Comparison of ENCODE assay signal across 23 mouse cellular contexts in the genomic region with DNA sequence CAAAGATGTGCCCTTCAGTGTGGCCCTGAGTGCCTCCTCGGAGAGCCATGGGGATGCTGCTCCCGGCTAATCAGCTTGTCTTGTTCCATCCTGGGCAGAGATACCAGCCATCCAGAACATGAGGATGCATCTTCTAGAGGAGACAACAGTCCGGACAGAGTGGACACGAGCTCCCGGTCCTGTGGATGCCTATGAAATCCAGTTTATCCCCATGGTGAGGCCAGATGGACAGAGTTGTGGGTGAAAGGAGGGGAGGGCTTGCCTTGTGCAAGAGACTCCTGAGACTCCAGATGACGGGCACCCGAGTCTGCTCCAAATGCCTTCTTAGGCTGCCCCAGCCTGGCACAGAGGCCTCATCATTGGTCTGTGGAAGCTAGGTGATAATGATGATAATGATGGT. TPM values are rescaled to one million over a fixed set of nuclear protein-coding genes. Genes with fewer than 3 reads are reported as not detected.
A peak's percentile ranks its signal among the peaks of the same experiment; 100 is the strongest.
DNase-seq lines count a peak whose midpoint lies in the region; ATAC-seq and TF ChIP-seq lines count a peak whose summit lies in the region.
"Had no signal": no experiment of that assay in that cellular context is flagged by ENCODE, and none has a peak within 500 bp of the region (broad histone marks: within the 10 kb centered on the region; RNA-seq: fewer than 3 reads in every experiment).

No protein-coding gene starts in this region.

- no peaks in the 10 kb centered on the region for H3K9me3 ChIP-seq in forebrain, embryonic 11.5 days (ENCODE audit: control insufficient read depth, low read length)
- H3K9me3 ChIP-seq in forebrain, postnatal 0 days (ENCODE audit: low read length) = no peaks in the 10 kb centered on the region
- no peaks in the 10 kb centered on the region for H3K9me3 ChIP-seq in midbrain, embryonic 11.5 days (ENCODE audit: control insufficient read depth, low read length)
- H3K9me3 ChIP-seq in midbrain, embryonic 10.5 days (replicated peaks) = no peaks in the 10 kb centered on the region

- H3K4me1 ChIP-seq in forebrain, embryonic 11.5 days (replicated peaks; ENCODE audit: control insufficient read depth, insufficient read depth, low read length) = peaks cover 9% of the 10 kb centered on the region
- peaks cover 4% of the 10 kb centered on the region; the same call in 1 of the 2 replicates for H3K4me1 ChIP-seq in forebrain, postnatal 0 days (ENCODE audit: insufficient read depth)
- peaks cover 10% of the 10 kb centered on the region for H3K4me1 ChIP-seq in midbrain, embryonic 11.5 days (ENCODE audit: control insufficient read depth, insufficient read depth, low read length)
- H3K4me1 ChIP-seq in midbrain, embryonic 10.5 days = peaks cover 19% of the 10 kb centered on the region

- H3K4me2 ChIP-seq in forebrain, embryonic 11.5 days (ENCODE audit: low read depth, low read length, severe bottlenecking) = no peak overlapping the region
- no peak overlapping the region for H3K4me2 ChIP-seq in forebrain, postnatal 0 days (ENCODE audit: low read depth)
- H3K4me2 ChIP-seq in midbrain, embryonic 11.5 days = no peak overlapping the region

- no peak for ATAC-seq in forebrain, embryonic 11.5 days (replicated peaks; ENCODE audit: low FRiP score)
- no peak for ATAC-seq in forebrain, postnatal 0 days
- no peak for ATAC-seq in midbrain, embryonic 11.5 days (ENCODE audit: low FRiP score)
- ATAC-seq: activated CD4-positive, CD25-positive, alpha-beta regulatory T cell, adult 4 months; CD4-positive, CD25-positive, alpha-beta regulatory T cell, adult 4 months; Patski had no signal

- no peak overlapping the region for H3K27ac ChIP-seq in forebrain, embryonic 11.5 days (ENCODE audit: low read depth, low read length)
- H3K27ac ChIP-seq in forebrain, postnatal 0 days (ENCODE audit: low read depth, low read length) = no peak overlapping the region
- H3K27ac ChIP-seq in midbrain, embryonic 11.5 days (ENCODE audit: low read depth, low read length) = no peak overlapping the region
- no peak overlapping the region for H3K27ac ChIP-seq in midbrain, embryonic 10.5 days (replicated peaks)

- H3K4me3 ChIP-seq in forebrain, embryonic 11.5 days (ENCODE audit: low read depth, low read length) = no peak overlapping the region
- H3K4me3 ChIP-seq in forebrain, postnatal 0 days (ENCODE audit: low read depth, low read length) = no peak overlapping the region
- H3K4me3 ChIP-seq in midbrain, embryonic 11.5 days (ENCODE audit: low read depth, low read length) = no peak overlapping the region
- H3K4me3 ChIP-seq in midbrain, embryonic 10.5 days = no peak overlapping the region

- no peak overlapping the region for H3K9ac ChIP-seq in forebrain, embryonic 11.5 days (ENCODE audit: low read length)
- H3K9ac ChIP-seq in forebrain, postnatal 0 days = no peak overlapping the region
- H3K9ac ChIP-seq in midbrain, embryonic 11.5 days (ENCODE audit: low read length) = no peak overlapping the region

- H3K36me3 ChIP-seq in forebrain, embryonic 11.5 days (ENCODE audit: control insufficient read depth, insufficient read depth, low read length) = no peaks in the 10 kb centered on the region
- no peaks in the 10 kb centered on the region for H3K36me3 ChIP-seq in forebrain, postnatal 0 days (ENCODE audit: insufficient read depth)
- no peaks in the 10 kb centered on the region for H3K36me3 ChIP-seq in midbrain, embryonic 11.5 days (ENCODE audit: control insufficient read depth, insufficient read depth, low read length)
- no peaks in the 10 kb centered on the region for H3K36me3 ChIP-seq in midbrain, embryonic 10.5 days
- H3K36me3 ChIP-seq: G1E had no signal

- intact Hi-C loops in heart, postnatal 36 days (cut with DNase I) = no loop called here

- TF ChIP-seq CTCF in forebrain, postnatal 0 days (IDR thresholded peaks at IDR 0.05; ENCODE audit: low read depth) = no peak

- peaks cover 40% of the 10 kb centered on the region for H3K27me3 ChIP-seq in forebrain, embryonic 11.5 days (ENCODE audit: control insufficient read depth, insufficient read depth, low read length)
- peaks cover 44% of the 10 kb centered on the region for H3K27me3 ChIP-seq in forebrain, postnatal 0 days (ENCODE audit: insufficient read depth, low read length)
- peaks cover 45% of the 10 kb centered on the region for H3K27me3 ChIP-seq in midbrain, embryonic 11.5 days (ENCODE audit: control insufficient read depth, insufficient read depth, low read length)
- H3K27me3 ChIP-seq in midbrain, embryonic 10.5 days (ENCODE audit: low read depth, poor library complexity, severe bottlenecking) = peaks cover 78% of the 10 kb centered on the region

- WGBS in forebrain, embryonic 11.5 days = 87% methylated on average over 7 of the region's 7 CpGs
- WGBS in forebrain, postnatal 0 days = 80% methylated on average over 7 of the region's 7 CpGs
- WGBS in midbrain, embryonic 11.5 days = 84% methylated on average over 7 of the region's 7 CpGs
- 90% methylated on average over 7 of the region's 7 CpGs for WGBS in midbrain, embryonic 10.5 days

- DNase-seq in forebrain, embryonic 11.5 days (ENCODE audit: low spot score) = peak; percentile 42
- no peak for DNase-seq in forebrain, postnatal 0 days
- DNase-seq in heart, adult 11 months = peak; percentile 91
- no peak for DNase-seq in heart, postnatal 36 days
- DNase-seq in midbrain, embryonic 11.5 days (ENCODE audit: low spot score, missing footprints) = peak; percentile 77
- DNase-seq in midbrain, embryonic 10.5 days (ENCODE audit: low spot score) = no peak
- DNase-seq: adrenal gland, adult 2 months; adrenal gland, adult 8-10 months; adrenal gland, postnatal 10 days; adrenal gland, postnatal 14 days; adrenal gland, postnatal 25 days; adrenal gland, postnatal 36 days; B cell, adult 2 months; cerebellum, adult 11 months; cerebellum, adult 11-12 months; cerebellum, adult 18-20 months had no signal

RNA-seq across cellular contexts. Expression of a gene that starts 2.8 kb away (rescaled TPM):
- 0.03 TPM in 1 of 2 replicates, not detected in the other for polyA plus RNA-seq in forebrain, embryonic 11.5 days (2014; fragmentation: Nextera tagmentation; extraction: Ambion mirVana)
- 1.0 and 1.7 TPM in 2 replicates for total RNA-seq in forebrain, postnatal 0 days (2014; rRNA removed)
- 0.08 and 0.16 TPM in 2 replicates for polyA plus RNA-seq in forebrain, postnatal 0 days (2015; fragmentation: Nextera tagmentation; extraction: Ambion mirVana)
- 10 to 100 TPM; 35.6 to 39.7 TPM for total RNA-seq in heart, postnatal 36 days (2021)
- polyA plus RNA-seq in midbrain, embryonic 11.5 days (2014; fragmentation: Nextera tagmentation; extraction: Ambion mirVana) = 0.03 and 0.05 TPM in 2 replicates
- polyA plus RNA-seq in midbrain, embryonic 10.5 days (2016; fragmentation: Nextera tagmentation; extraction: Ambion mirVana) = not detected in 2 replicates
- total RNA-seq: CH12.LX had no signal
- polyA plus RNA-seq: activated CD4-positive, CD25-positive, alpha-beta regulatory T cell, adult 4 months; CD4-positive, CD25-positive, alpha-beta regulatory T cell, adult 4 months; G1E had no signal

RNA-seq across cellular contexts. Expression of a gene that starts 26.2 kb away (rescaled TPM):
- 79.5 and 82.9 TPM in 2 replicates for polyA plus RNA-seq in forebrain, embryonic 11.5 days (2014; fragmentation: Nextera tagmentation; extraction: Ambion mirVana)
- total RNA-seq in forebrain, postnatal 0 days (2014; rRNA removed) = 39.9 and 43.7 TPM in 2 replicates
- polyA plus RNA-seq in forebrain, postnatal 0 days (2015; fragmentation: Nextera tagmentation; extraction: Ambion mirVana) = 86.1 and 86.4 TPM in 2 replicates
- total RNA-seq in heart, postnatal 36 days (2021) = 10 to 100 TPM; 15.3 to 16.1 TPM
- polyA plus RNA-seq in midbrain, embryonic 11.5 days (2014; fragmentation: Nextera tagmentation; extraction: Ambion mirVana) = 68.2 and 77.6 TPM in 2 replicates
- 111 and 123 TPM in 2 replicates for polyA plus RNA-seq in midbrain, embryonic 10.5 days (2016; fragmentation: Nextera tagmentation; extraction: Ambion mirVana)

RNA-seq across cellular contexts. Expression of a gene that starts 28.6 kb away (rescaled TPM):
- polyA plus RNA-seq in forebrain, embryonic 11.5 days (2014; fragmentation: Nextera tagmentation; extraction: Ambion mirVana) = 14.5 and 18.2 TPM in 2 replicates
- total RNA-seq in forebrain, postnatal 0 days (2014; rRNA removed) = 9.6 and 19.9 TPM in 2 replicates
- polyA plus RNA-seq in forebrain, postnatal 0 days (2015; fragmentation: Nextera tagmentation; extraction: Ambion mirVana) = 8.2 and 11.4 TPM in 2 replicates
- 1 to 10 TPM; 6.9 to 9.9 TPM for total RNA-seq in heart, postnatal 36 days (2021)
- 14.4 and 15.1 TPM in 2 replicates for polyA plus RNA-seq in midbrain, embryonic 11.5 days (2014; fragmentation: Nextera tagmentation; extraction: Ambion mirVana)
- polyA plus RNA-seq in midbrain, embryonic 10.5 days (2016; fragmentation: Nextera tagmentation; extraction: Ambion mirVana) = 16.8 and 18.9 TPM in 2 replicates

RNA-seq across cellular contexts. Expression of a gene that starts 43.8 kb away (rescaled TPM):
- polyA plus RNA-seq in forebrain, embryonic 11.5 days (2014; fragmentation: Nextera tagmentation; extraction: Ambion mirVana) = 2.4 and 2.7 TPM in 2 replicates
- total RNA-seq in forebrain, postnatal 0 days (2014; rRNA removed) = 7.8 and 11.4 TPM in 2 replicates
- 12.2 and 15.1 TPM in 2 replicates for polyA plus RNA-seq in forebrain, postnatal 0 days (2015; fragmentation: Nextera tagmentation; extraction: Ambion mirVana)
- total RNA-seq in heart, postnatal 36 days (2021) = 1 to 10 TPM; 1.4 to 1.7 TPM
- polyA plus RNA-seq in midbrain, embryonic 11.5 days (2014; fragmentation: Nextera tagmentation; extraction: Ambion mirVana) = 1.8 and 2.4 TPM in 2 replicates
- 0.54 and 1.2 TPM in 2 replicates for polyA plus RNA-seq in midbrain, embryonic 10.5 days (2016; fragmentation: Nextera tagmentation; extraction: Ambion mirVana)
- total RNA-seq: CH12.LX, G1E, MEL had no signal
- polyA plus RNA-seq: C2C12, G1E had no signal

RNA-seq across cellular contexts. Expression of a gene that starts 44.8 kb away (rescaled TPM):
- 26.4 and 29.0 TPM in 2 replicates for polyA plus RNA-seq in forebrain, embryonic 11.5 days (2014; fragmentation: Nextera tagmentation; extraction: Ambion mirVana)
- 24.2 and 27.2 TPM in 2 replicates for total RNA-seq in forebrain, postnatal 0 days (2014; rRNA removed)
- 17.6 and 20.2 TPM in 2 replicates for polyA plus RNA-seq in forebrain, postnatal 0 days (2015; fragmentation: Nextera tagmentation; extraction: Ambion mirVana)
- 10 to 100 TPM; 54.4 to 55.5 TPM for total RNA-seq in heart, postnatal 36 days (2021)
- 25.8 and 26.4 TPM in 2 replicates for polyA plus RNA-seq in midbrain, embryonic 11.5 days (2014; fragmentation: Nextera tagmentation; extraction: Ambion mirVana)
- polyA plus RNA-seq in midbrain, embryonic 10.5 days (2016; fragmentation: Nextera tagmentation; extraction: Ambion mirVana) = 22.5 and 23.6 TPM in 2 replicates

Comparison
In these comparisons a context has a peak if more than half of its experiments do, and no peak if none do; other contexts are left out.
1. DNase-seq: peak in forebrain, embryonic 11.5 days (single experiment), heart, adult 11 months (single experiment) and midbrain, embryonic 11.5 days (single experiment); none in forebrain, postnatal 0 days (single experiment), heart, postnatal 36 days (0 of 2) and midbrain, embryonic 10.5 days (single experiment).